Mouse (Mus musculus): ENCODE data around the gene Cilp2. TPM values are rescaled to one million over a fixed set of nuclear protein-coding genes. Genes with fewer than 3 reads are reported as not detected.
A peak's percentile ranks its signal among the peaks of the same experiment; 100 is the strongest.

Gene Cilp2
- polyA plus RNA-seq, 1 experiment from 2014 or later: 0.17 TPM

DNA sequence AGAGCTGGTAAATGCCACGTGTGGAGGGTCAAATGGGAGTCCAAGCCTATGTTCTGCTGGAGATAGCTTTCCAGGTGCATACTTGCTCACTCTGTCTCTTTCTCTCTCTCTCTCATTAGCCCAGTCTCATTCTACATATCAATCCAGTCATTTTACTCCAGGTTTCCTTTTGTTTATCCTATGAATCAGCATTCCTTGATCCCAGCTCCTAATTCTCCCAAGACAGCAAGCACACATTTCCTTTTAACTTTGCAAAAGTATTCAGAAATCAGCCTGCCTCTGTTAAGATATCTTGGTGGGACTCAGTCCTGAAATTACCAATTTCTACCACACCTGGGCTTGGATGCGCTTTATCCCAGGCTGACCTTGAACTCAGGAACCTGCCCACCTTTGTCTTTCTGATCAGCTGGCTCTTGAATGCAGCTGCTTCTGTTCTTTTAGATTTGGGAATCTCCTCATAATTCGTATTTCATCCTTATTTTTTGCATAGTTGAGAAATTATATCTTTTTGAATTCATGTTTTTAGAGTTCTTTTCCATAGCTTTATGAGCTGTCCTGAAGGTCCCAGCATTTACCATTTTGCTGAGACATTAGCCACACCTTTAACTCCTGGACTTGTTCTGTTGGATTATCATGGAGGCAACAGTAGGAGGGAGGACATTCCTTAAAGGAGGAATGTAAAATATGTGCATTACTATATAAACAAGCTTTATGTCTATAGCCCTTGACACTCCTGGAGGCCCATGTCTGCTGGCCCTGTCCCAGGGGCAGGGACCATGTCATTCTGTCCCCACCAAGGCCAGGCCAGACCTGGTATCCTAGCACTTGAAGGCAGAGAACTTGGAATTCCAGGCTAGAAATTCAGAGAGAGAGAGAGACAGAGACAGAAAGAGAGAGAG, 40.1 kb downstream of the Cilp2 start:
- H3K4me3 ChIP-seq (ENCODE audit: low read depth, low read length): no peak overlapping the region
- H3K36me3 ChIP-seq (ENCODE audit: insufficient read depth, low read length): no peaks in the 10 kb centered on the region
- ATAC-seq (peak; percentile 68), DNase-seq (ENCODE audit: low spot score) (peak; percentile 54)
- H3K27ac ChIP-seq (ENCODE audit: low read length): peak overlapping the region; percentile 85
- H3K27me3 ChIP-seq (replicated peaks; ENCODE audit: insufficient read depth, low read length): no peaks in the 10 kb centered on the region
- no peak overlapping the region for H3K9ac ChIP-seq (replicated peaks; ENCODE audit: low read depth)
- TF ChIP-seq EP300 (IDR thresholded peaks at IDR 0.05) (peak; percentile 97), CTCF (IDR thresholded peaks at IDR 0.05) (no peak)
- WGBS: 52% methylated on average over 3 of the region's 3 CpGs
- no peak overlapping the region for H3K4me2 ChIP-seq (replicated peaks; ENCODE audit: low read depth, low read length)
- no peaks in the 10 kb centered on the region for H3K9me3 ChIP-seq (ENCODE audit: low read length)
- H3K4me1 ChIP-seq (ENCODE audit: insufficient read depth, low read depth, low read length): no peaks in the 10 kb centered on the region

DNA sequence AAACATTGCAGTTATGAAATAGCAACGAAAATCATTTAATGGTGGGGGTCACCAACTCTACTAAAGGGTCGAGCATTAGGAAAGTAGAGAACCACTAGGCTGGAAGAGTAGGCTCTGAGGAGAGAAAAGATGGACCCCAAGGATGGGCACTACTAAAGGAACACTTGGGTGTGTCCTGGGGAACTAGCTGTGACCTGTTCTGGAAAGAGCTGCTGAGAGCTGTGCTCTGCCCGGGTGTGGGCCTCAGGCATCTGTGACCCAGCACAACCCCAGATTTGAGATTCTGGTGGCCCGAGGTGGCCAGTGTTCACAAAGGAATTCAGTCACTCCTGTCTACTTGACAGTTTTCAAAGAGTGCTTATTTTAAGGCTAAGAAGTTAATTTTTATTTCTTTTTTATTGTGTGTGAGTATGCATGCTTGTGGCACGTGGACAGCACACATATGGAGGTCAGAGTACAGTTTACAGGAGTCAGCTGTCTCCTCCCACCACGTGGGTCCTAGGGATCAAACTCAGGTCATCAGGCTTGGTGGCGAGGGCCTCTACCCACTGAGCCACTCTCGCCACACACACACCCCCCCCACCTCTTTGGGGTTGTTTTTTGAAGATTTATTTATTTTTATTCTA, 50.3 kb downstream of the Cilp2 start:
- no peaks in the 10 kb centered on the region; the same call in 1 of the 2 replicates for H3K4me1 ChIP-seq (ENCODE audit: insufficient read depth, low read depth, low read length)
- no peak overlapping the region for H3K4me3 ChIP-seq (ENCODE audit: low read depth, low read length)
- no peak for ATAC-seq
- no peaks in the 10 kb centered on the region for H3K27me3 ChIP-seq (replicated peaks; ENCODE audit: insufficient read depth, low read length)
- no peak overlapping the region for H3K4me2 ChIP-seq (replicated peaks; ENCODE audit: low read depth, low read length)
- DNase-seq (ENCODE audit: low spot score): no peak
- no peaks in the 10 kb centered on the region for H3K9me3 ChIP-seq (ENCODE audit: low read length)
- TF ChIP-seq CTCF (IDR thresholded peaks at IDR 0.05) (no peak), EP300 (IDR thresholded peaks at IDR 0.05) (no peak)
- 49% methylated on average over 8 of the region's 8 CpGs for WGBS
- H3K36me3 ChIP-seq (ENCODE audit: insufficient read depth, low read length): no peaks in the 10 kb centered on the region
- H3K9ac ChIP-seq (replicated peaks; ENCODE audit: low read depth): no peak overlapping the region
- H3K27ac ChIP-seq (ENCODE audit: low read length): no peak overlapping the region

DNA sequence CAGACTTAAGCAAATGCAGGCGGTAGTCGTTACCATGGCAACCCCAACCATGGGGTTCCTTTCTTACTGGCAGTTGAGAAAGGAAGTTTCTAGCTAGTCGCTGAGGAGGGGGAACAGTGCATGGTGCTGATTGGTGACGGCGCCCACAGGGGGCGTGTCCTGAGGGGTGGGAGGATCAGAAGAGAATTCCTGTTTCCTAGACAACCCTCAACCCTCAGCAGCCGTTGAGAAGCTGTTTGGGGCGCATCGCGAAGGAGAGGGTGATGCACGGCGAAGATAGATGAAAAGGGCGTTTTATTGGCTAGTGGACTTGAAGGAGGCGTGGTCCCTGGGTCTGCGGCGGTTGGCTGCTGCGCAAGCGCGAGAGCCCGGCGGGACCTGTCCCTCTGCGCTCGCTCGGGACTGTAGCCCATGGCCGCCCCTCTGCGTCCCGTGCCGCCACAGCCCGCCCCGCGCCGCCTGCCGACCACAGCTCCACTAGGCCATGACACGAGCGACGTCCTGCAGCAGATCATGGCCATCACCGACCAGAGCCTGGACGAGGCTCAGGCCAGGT, 55.1 kb downstream of the Cilp2 start, which contains the start of gene Pbx4:
Gene Pbx4 (plus strand): TSS at position 194 of the 556 bp plus-strand sequence.
- WGBS: under 1% methylated on average over 37 of the region's 38 CpGs
- peak within 1 kb of the TSS; percentile 24 for H3K4me3 ChIP-seq (ENCODE audit: low read depth, low read length)
- TF ChIP-seq CTCF (IDR thresholded peaks at IDR 0.05) (peak; percentile 57), EP300 (IDR thresholded peaks at IDR 0.05) (no peak)
- DNase-seq (ENCODE audit: low spot score): peak; percentile 91
- H3K27ac ChIP-seq (ENCODE audit: low read length): no peak within 1 kb of the TSS
- no peaks in the 10 kb centered on the region for H3K9me3 ChIP-seq (ENCODE audit: low read length)
- H3K4me1 ChIP-seq (ENCODE audit: insufficient read depth, low read depth, low read length): no peaks in the 10 kb centered on the region; the same call in 1 of the 2 replicates
- ATAC-seq: peak; percentile 94
- H3K4me2 ChIP-seq (replicated peaks; ENCODE audit: low read depth, low read length): peak within 1 kb of the TSS; percentile 66
- no peaks in the 10 kb centered on the region for H3K36me3 ChIP-seq (ENCODE audit: insufficient read depth, low read length)
- no peak within 1 kb of the TSS for H3K9ac ChIP-seq (replicated peaks; ENCODE audit: low read depth)
- H3K27me3 ChIP-seq (replicated peaks; ENCODE audit: insufficient read depth, low read length): no peaks in the 10 kb centered on the region

Other genes starting within 250 kb of the Cilp2 start
- 0.95 and 1.1 TPM in 2 replicates for gene Zfp964, start 233.2 kb downstream of the Cilp2 start, polyA plus RNA-seq (2015; fragmentation: Nextera tagmentation; extraction: Ambion mirVana)
- 14.6 and 16.8 TPM in 2 replicates for gene Zfp869, start 177.0 kb downstream of the Cilp2 start, polyA plus RNA-seq (2015; fragmentation: Nextera tagmentation; extraction: Ambion mirVana)
- gene Zfp963, start 137.7 kb downstream of the Cilp2 start, polyA plus RNA-seq (2015; fragmentation: Nextera tagmentation; extraction: Ambion mirVana): 6.6 and 7.1 TPM in 2 replicates
- gene Gm20422, start 112.8 kb downstream of the Cilp2 start, polyA plus RNA-seq (2015; fragmentation: Nextera tagmentation; extraction: Ambion mirVana): 0.19 and 0.41 TPM in 2 replicates
- gene Atp13a1, start 96.5 kb downstream of the Cilp2 start, polyA plus RNA-seq (2015; fragmentation: Nextera tagmentation; extraction: Ambion mirVana): 21.2 and 21.6 TPM in 2 replicates
- gene Zfp866, start 96.5 kb downstream of the Cilp2 start, polyA plus RNA-seq (2015; fragmentation: Nextera tagmentation; extraction: Ambion mirVana): 12.8 and 13.2 TPM in 2 replicates
- gene Gmip, start 79.0 kb downstream of the Cilp2 start, polyA plus RNA-seq (2015; fragmentation: Nextera tagmentation; extraction: Ambion mirVana): 8.4 and 8.6 TPM in 2 replicates
- gene Lpar2, start 65.3 kb downstream of the Cilp2 start, polyA plus RNA-seq (2015; fragmentation: Nextera tagmentation; extraction: Ambion mirVana): 0.52 and 0.56 TPM in 2 replicates
- 15.9 and 17.0 TPM in 2 replicates for gene Pbx4, start 55.2 kb downstream of the Cilp2 start, polyA plus RNA-seq (2015; fragmentation: Nextera tagmentation; extraction: Ambion mirVana)
- gene Tssk6, start 14.5 kb upstream of the Cilp2 start, polyA plus RNA-seq (2015; fragmentation: Nextera tagmentation; extraction: Ambion mirVana): 1.9 and 2.3 TPM in 2 replicates
- 165 and 177 TPM in 2 replicates for gene Ndufa13, start 14.9 kb upstream of the Cilp2 start, polyA plus RNA-seq (2015; fragmentation: Nextera tagmentation; extraction: Ambion mirVana)
- gene Yjefn3, start 15.0 kb upstream of the Cilp2 start, polyA plus RNA-seq (2015; fragmentation: Nextera tagmentation; extraction: Ambion mirVana): 2.1 and 3.4 TPM in 2 replicates
- gene Gatad2a, start 108.7 kb upstream of the Cilp2 start, polyA plus RNA-seq (2015; fragmentation: Nextera tagmentation; extraction: Ambion mirVana): 40.9 and 41.8 TPM in 2 replicates
- gene Mau2, start 155.0 kb upstream of the Cilp2 start, polyA plus RNA-seq (2015; fragmentation: Nextera tagmentation; extraction: Ambion mirVana): 37.1 and 37.2 TPM in 2 replicates
- 25.4 and 27.3 TPM in 2 replicates for gene Sugp1, start 155.1 kb upstream of the Cilp2 start, polyA plus RNA-seq (2015; fragmentation: Nextera tagmentation; extraction: Ambion mirVana)
- gene Tm6sf2, start 185.2 kb upstream of the Cilp2 start, polyA plus RNA-seq (2015; fragmentation: Nextera tagmentation; extraction: Ambion mirVana): 3.8 and 4.2 TPM in 2 replicates
- gene Hapln4, start 195.8 kb upstream of the Cilp2 start, polyA plus RNA-seq (2015; fragmentation: Nextera tagmentation; extraction: Ambion mirVana): not detected in 2 replicates
- 0.05 and 0.06 TPM in 2 replicates for gene Ncan, start 233.2 kb upstream of the Cilp2 start, polyA plus RNA-seq (2015; fragmentation: Nextera tagmentation; extraction: Ambion mirVana)
- 27.8 and 32.0 TPM in 2 replicates for gene Nr2c2ap, start 243.6 kb upstream of the Cilp2 start, polyA plus RNA-seq (2015; fragmentation: Nextera tagmentation; extraction: Ambion mirVana)